Mouse (Mus musculus) urinary bladder, postnatal 25 days (tissue): ENCODE data around the gene Scyl3.
A peak's percentile ranks its signal among the peaks of the same experiment; 100 is the strongest.

Experiments used
- DNase-seq: peaks from one replicate; pipeline ENCODE4 v3.0.0; 2022; ENCODE audit warnings: low spot score

Scyl3 gene

DNA sequence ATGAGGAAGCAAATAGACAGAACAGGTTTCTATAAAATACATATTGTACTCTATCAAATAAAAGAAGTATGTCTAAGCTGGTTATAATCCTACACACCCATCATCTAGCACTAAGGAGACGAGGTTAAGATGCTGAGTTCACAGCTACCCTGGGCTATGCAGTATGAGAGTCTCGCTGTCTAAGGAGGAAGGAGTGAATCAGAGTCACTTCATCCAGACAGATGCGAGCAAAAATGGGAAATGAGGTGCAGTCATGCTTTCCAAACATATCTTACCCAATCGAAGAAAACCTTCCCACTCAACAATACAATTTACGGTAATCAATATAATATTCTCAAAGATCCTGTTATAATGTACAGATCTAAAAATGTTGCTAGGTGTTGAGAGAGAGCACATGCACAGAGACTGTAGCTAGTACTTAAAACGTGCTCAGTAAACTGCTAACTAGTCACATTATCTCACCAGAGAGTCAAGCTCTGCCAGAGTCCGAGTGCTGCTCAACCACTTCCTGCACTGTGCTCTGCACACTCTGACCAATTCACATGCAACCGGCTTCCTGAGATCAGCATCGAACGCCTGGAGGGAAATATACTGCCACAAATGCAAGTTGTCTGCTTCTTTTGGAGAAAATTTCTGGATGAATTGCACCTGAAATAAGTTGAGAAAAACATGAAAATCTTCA, 35.2 kb downstream of the Scyl3 start:
- DNase-seq = no peak

DNA sequence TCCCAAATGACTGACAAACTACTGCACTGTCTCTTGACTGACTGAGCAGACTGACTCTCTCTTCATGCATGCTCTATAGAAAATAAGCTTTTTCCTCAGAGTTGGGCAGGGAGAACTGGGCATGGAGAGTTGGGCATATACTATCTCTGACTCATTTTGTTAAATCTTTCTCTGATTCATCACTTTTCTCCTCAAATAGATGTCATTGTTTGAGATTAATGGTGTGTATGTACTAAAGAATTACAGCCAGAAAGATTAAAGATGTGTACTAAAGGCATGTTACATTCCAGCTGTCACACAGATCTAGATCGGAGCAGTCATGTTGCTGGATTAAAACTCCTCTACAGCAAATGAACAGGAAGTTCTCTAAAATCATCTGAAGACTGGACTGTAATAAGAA, 45.6 kb downstream of the Scyl3 start:
- DNase-seq = no peak

DNA sequence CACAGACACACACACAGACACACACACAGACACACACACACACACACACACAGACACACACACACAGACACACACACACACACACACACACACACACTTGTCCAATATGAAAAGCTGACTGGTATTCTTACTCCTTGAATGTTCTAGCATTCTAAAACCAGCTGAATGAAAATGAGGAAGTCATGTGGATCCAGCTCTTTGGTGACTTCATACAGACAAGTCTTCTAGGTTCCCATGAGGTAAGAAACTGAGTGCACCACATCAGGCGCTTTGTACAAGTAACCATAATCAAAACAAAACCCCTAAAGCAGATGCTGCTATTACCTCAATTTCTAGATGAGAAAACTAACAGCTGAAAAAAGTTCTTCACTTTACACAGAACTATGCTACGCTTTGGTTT, 46.2 kb downstream of the Scyl3 start:
- no peak for DNase-seq

DNA sequence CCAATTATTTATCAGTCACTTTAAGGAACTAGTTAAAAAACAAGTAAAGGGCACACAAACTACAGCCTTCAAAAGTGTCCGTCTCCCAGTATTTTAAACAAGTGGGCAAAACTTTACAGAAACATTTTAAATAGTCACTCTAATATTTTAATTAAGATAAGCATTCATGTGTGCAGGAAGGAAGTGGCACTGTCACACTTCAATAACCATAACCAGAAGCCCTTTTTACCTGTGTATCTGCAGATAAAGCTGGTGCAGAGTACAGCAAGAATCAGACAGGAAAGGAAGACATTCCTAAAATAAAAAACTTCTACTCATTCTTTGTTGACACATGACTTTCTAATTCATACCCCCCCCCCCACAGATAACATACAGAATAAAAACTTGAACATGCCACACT, 47.6 kb downstream of the Scyl3 start:
- no peak for DNase-seq

DNA sequence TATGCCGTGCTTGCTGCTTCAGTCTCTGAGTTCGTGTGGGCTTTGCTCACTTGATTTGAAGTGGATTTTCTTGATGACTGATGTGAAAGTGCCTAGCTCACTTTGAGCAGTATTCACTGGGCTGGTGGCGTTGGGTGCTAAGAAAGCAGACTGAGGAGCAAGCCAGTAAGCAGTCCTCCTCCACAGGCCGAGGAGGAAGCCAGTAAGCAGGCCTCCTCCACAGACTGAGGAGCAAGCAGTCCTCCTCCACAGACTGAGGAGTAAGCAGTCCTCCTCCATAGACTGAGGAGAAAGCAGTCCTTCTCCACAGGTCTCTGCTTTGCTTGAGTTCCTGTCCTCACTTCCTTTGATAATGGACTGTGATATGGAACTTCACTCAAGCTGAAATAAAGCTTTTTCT, 63.5 kb downstream of the Scyl3 start:
- DNase-seq = no peak

DNA sequence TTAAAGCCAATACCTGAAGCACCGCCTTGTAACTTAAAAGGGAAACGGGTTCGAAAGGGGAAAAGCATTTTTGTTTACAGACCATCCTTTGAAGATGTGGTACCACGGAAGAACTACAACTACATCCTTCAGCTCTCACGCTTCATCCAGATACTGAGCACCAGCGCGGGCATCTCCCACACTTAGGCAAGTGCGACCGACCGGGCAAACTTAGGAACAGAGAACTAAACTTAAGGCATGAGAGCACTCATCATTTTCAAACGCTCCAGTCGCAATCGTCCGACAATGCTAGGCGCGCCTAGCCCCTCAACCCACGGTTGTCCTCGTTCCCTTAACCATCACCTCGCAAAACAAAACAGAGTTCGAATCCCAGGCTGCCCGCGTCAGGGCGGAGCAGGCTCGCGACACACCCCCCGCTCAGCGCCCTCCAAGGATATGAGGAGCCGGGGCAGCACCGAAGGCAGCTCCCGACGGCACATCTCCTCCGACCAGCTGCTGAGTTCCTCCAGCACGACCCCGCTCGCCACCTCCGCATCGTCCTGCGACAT, 65.3 kb downstream of the Scyl3 start:
- no peak for DNase-seq

DNA sequence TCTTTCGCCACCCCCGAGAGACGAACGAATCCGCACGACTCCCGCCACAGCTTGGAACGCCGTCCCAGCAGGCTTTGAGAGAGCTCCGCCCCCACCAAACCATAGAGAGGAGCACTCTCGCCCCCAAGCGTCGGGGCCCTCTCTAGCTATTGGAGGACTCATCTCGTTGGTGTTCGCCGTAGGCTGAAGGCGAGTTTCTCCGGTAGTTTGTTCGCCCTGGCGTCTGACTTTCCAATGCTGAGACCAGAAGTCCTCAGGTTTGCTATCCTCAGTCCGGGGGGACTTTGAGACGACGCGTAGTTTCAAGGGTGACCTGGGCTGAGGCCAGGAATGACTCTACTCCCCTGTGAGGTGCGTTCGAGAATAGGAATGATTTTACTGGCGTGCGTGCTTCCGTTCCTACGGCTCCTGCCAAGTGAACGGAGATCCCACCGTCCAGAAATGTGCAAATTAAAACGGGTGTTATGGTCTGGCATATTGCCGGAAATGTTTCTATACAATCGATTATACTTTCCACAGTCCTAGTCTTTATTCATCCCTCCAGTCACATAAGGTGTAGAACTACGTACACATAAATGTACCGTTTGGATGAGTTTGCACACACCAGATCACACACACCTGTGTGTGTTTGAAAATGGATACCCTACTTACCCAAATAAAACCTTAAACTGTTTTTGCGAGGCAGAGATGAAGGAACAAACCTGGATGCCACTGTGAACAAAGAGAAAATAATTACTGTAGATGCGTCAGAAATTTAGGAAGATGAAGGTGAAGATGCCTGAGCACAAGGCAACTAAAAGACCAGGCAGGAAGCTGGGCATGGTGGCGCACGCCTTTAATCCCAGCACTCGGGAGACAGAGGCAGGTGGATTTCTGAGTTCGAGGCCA, 66.1 kb downstream of the Scyl3 start, which contains the start of the genes BC055324 and Mettl18:
BC055324 (minus strand) TSS at position 76 of the 888 bp plus-strand sequence.
Mettl18 (plus strand) TSS at position 169 of the 888 bp plus-strand sequence.
- peak; percentile 84 for DNase-seq

DNA sequence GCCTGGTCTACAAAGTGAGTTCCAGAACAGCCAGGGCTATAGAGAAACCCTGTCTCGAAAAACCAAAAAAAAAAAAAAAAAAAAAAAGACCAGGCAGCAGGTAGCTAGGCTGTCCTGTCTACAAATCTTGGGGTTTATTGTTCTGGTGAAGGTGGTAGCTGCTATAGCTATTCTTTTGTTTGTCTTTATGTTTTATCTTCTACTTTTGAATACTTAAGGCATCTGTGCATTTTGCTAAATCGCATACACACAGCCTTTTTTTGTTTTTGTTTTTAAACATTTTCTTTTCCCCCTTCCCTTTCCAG, 66.7 kb downstream of the Scyl3 start:
- DNase-seq = no peak

DNA sequence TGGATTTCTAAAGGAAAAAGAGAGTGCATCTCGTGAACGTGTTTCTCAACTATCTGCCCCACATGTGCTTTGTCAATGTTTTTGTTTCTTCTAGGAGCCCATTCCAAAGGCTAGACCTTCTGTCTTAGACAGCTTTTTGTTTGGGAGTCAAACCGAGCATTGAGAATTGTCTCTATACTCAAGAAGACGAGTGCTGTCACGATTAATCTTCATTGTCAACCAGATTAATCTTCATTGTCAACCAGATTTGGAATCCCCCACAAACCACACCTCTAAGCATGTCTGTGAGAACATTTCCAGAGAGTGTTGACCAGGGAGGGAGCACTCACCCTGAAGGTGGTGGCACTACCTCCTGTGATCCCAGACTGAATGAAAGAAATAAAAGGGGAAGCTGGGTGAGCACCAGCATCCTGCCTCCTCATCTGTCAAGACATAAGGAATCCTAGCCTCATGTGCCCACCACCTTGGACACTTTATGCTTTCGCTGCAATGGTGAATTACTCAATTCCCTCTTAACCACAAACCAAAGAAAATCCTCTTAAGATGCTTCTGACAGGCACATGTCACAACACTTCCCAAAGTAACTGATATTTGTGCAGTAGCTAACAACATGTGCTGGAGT, 73.0 kb downstream of the Scyl3 start:
- DNase-seq = no peak

DNA sequence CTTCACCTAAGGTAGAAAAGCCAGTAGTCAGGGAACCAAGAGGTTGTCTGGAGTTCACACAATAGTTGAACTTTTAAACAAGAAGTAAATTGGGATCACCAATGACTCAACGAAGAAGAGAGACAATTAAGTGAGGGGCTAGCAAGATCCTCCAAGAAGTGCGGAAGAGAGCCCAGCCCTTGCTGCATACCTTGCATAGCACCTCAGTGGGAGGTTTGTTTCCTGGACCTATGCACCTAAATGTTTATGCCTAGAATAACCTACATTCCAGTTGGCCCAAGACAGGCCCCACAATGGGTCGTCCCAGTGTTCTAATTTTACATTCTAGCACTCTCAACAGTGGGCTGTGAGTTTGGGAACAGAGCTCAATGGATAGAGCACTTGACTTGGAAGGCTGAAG, 75.4 kb downstream of the Scyl3 start:
- DNase-seq = no peak
